Mouse (Mus musculus) megakaryocyte, adult 5-6 weeks (primary cell): Measurements from ENCODE around the gene Foxm1. TPM values are rescaled to one million over a fixed set of nuclear protein-coding genes. Genes with fewer than 3 reads are reported as not detected.
A peak's percentile ranks its signal among the peaks of the same experiment; 100 is the strongest.
"Not testable (repeated sequence)": the region's sequence is repeated elsewhere in the genome, so short reads cannot be mapped to it uniquely, and the experiment has no call there.

Experiments used
- ATAC-seq: 2 replicates; pipeline ENCODE4 v1.8.0; 2016; ENCODE audit warnings: mild to moderate bottlenecking, inconsistent platforms; ENCODE audit not compliant: poor library complexity, severe bottlenecking
- total RNA-seq, 2 experiments: library from RNA; stranded (forward) in 1 of 2; stranded (reverse) in 1 of 2; fragments of 153-499, 151-499 nt in 1 of 2; fragments of 221-1000, 200-1000 nt in 1 of 2; gene quantifications; 2 replicates each; pipeline versions ENCODE4 v1.2.3 to v1.2.4; 2015 to 2017

Gene Foxm1
- total RNA-seq, 2 experiments from 2014 or later = 26.2 to 69.8 TPM

DNA sequence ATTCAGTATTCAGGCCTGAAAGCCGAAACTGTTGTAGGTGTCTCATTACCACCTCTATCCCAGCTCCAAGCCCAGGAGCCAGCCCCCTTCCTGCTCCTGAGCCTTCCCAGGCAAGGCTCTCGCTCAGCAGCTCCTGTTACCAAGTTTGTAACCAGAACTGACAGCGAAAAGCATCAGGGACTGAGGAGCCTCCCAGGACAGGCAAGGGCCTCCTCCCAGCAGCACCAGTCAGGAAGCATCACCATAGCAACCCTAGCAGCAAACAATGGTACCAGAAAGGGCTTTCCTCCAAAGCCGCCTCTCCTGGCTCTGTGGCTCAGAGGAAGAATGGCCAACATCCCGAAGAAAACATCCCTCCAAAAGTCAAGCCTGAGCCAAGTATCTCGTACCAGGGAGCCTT, 12.4 kb downstream of the Foxm1 start, which contains the start of the genes Tex52 and Gm44596:
Tex52 (plus strand) TSS at position 265 of the 400 bp plus-strand sequence.
Gm44596 (plus strand) TSS at position 312 of the 400 bp plus-strand sequence.
- ATAC-seq = no peak

DNA sequence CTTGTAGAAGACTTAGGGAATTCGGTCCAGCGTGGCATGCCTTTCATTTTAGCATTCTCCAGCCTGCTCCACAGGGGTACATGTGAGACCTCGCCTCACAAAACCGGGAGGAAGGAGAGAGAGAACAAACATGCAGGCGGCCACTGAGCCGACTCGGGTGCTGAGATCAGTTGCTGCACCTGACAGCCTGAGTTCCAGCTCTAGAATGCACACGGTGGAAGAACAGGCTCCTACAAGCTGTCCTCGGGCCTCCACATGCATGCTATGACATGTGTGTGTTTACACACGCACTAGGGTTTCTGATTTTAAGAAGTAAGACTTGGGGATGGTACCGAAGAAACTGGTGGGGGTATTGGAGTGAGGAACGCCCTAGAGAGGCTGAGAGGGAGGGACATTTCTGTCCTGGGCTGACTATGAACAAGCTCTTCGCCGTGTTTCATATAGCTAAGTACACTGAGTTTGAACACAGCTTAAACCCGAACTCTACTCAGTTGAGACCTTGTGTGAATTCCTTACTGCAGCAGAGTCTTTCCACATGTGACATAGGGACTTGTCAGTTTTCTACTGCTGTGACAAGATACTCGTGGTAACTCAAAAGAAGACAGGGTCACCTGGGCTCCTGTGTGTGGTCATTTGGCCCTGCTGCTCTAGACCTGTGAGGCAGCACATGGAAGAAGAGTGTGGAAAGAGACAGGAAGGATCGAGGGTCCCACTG, 13.8 kb downstream of the Foxm1 start:
- no peak for ATAC-seq

DNA sequence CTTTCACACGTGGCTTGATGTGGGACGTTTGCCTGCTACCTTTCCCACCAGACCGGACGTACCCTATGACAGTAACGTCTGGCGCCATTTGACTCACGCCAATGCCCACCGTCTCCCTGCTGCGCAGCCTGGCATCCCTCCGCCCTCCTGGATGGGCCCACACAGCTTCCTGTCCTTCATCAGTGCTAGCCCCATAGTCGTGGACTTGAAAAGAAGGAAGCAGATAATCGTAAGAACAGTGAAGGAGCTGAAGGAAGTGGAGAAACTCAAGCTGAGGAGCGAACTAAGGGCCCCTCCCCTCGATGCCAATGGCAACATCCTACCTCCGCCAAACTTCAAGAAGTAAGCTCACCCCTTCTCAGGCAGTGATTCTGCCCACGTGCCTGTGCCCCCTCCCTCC, 16.9 kb downstream of the Foxm1 start:
- ATAC-seq = peak; percentile 73

DNA sequence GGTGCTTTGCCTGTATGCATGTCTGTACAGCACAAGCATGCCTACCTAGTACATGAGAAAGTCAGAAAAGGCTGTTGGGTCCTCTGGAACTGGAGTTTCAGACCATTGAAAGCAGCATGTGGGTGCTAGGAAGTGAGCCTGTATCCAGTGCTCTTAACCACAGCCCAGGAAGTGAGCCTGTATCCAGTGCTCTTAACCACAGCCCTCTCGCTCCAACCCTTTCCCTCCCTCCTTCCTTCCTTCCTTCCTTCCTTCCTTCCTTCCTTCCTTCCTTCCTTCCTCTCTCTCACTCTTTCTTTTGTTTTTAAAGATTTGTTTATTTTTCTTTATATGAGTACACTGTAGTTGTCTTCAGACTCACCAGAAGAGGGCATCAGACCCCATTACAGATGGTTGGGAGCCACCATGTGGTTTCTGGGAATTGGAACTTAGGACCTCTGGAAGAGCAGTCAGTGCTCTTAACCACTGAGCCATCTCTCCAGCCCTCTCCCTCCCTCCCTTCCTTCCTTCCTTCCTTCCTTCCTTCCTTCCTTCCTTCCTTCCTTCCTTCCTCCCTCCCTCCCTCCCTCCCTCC, 17.9 kb downstream of the Foxm1 start:
- not testable (repeated sequence) for ATAC-seq

DNA sequence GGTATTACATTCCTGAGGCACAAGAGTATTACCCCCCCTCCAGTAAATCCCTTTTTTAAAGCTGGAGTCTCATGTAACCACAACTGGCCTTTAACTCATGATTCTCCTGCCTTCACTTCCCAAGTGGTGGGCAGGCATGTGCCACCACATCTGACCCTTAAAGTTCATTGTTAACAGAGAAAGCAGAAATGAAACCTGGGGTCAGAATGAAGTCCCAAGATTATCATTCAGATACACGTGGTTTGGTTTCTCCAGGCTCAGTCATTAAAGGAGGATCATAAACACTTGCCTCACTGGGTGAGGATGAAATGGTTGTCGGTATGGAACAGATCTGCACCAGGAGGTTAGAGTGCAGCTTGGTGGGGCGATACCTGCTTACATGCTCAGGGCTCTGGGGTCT, 18.5 kb downstream of the Foxm1 start:
- ATAC-seq = peak; percentile 73

DNA sequence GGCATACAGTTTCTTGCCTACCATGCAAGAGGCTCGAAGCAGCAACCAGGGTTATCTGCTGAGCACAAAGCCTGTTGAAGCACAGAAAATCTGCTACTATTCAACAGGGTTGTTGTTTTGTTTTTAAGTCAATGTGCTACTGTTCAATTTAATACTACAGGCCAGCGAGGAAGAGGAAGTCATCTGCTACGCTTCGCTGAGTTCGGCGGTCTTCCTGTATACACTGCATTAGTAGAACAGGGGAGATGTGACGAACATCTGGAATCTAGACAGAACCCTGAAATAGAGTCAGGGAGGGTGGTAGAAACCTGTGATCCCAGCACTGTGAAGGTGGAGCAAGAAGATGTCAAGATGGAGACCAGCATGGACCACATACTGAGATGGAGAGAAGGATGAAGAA, 21.0 kb downstream of the Foxm1 start:
- ATAC-seq = no peak

DNA sequence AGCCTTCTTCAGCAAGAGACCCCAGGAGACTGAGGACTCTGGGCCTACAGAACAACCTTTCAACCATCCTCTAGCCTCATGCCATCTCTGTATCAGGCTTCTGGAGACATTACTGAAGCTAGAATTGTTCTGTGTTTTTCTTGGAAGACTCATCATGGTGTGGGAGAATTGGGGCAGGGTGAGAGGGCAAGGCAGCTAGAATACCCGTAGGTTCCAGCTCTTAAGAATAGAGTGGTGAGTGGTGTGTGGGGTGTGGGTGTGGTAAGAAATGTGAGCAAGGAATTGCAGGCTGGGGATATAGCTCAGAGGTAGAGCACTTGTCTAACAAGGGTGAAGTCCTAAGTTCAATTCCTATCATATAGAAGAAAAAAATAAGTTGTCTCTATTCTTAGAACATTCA, 22.3 kb downstream of the Foxm1 start:
- no peak for ATAC-seq

DNA sequence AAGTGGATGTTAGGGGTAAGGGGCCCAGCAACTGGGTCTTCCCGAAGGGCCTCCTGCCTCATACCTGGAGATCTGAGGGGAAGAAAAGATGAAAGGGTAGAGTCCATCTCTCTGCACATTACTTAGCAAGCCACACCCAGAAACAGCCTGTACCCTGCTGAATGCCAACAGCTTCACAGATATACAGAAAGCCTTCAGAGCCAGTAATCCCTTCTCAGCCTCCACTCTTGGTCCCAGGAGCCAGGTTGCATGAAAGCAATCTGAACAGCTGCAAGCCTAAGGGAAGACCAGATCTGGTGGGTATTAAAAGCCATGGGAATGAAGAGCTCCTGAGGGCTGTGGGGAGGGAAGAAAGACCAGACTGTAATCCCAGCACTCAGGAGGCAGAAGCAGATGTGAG, 26.4 kb downstream of the Foxm1 start:
- no peak for ATAC-seq

DNA sequence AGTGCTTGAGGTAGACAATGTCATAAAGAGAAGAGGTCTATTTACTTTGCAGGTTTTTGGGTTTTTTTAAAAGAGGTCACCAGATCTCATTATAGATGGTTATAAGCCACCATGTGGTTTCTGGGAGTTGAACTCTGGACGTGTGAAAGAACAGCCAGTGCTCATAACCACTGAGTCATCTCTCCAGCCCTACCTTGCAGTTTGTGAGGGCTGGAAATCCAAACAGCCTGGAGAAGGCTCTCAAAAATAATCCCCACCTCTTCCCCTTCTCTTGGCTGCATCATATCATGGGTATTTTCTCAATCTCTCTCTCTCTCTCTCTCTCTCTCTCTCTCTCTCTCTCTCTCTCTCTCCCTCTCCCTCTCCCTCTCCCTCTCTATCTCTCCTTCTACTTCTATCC, 27.9 kb downstream of the Foxm1 start:
- no peak for ATAC-seq

DNA sequence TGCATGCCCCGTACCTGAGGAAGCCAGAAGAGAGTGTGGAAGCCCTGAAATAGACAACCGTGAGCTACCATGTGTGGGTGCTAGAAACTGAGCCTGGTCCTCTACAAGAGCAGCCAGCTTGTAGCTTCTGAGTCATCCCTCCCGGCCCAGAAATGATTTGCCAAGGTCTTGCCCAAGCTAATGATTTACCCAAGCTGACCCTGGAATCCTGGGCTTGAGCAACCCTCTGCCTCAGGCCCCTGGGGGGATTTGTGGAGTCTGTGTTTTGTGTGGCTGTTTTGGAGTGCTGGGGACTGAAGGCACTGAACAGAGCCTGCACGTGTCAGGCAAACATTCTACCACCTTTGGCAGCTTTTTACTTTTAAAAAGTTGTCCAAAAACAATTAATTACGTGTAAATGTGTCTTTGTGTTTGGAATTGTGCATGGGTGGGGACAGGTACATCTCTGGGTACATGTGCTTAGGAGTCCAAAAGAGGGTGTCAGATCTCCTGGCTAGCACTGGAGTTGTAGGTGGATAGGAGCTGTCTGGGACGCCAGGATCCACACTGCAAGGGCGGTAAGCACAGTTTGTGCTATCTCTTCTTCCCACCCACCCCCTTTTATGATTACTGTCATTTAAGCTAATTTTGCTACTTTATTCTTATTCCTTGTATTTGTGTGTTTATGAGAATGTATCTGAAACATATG, 35.0 kb downstream of the Foxm1 start:
- ATAC-seq = no peak

DNA sequence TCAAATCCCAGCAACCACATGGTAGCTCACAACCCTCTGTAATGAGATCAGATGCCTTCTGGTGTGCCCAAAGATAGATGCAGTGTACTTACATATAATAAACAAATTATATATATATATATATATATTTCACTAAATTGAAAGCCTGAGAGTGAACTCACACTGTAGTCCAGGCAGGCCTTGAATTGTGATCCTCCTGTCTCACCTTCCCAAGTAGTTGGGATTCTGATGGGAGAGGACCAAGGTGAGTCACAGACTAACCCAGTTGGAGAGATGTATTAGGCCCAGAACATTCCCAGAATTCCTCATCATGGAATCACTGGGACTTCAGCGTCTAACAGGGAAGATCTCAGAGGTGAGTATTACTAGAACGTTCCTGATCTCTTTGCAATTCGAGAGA, 36.2 kb downstream of the Foxm1 start, which contains the start of gene Nrip2:
Nrip2 (plus strand) TSS at position 301 of the 400 bp plus-strand sequence.
- ATAC-seq = no peak

DNA sequence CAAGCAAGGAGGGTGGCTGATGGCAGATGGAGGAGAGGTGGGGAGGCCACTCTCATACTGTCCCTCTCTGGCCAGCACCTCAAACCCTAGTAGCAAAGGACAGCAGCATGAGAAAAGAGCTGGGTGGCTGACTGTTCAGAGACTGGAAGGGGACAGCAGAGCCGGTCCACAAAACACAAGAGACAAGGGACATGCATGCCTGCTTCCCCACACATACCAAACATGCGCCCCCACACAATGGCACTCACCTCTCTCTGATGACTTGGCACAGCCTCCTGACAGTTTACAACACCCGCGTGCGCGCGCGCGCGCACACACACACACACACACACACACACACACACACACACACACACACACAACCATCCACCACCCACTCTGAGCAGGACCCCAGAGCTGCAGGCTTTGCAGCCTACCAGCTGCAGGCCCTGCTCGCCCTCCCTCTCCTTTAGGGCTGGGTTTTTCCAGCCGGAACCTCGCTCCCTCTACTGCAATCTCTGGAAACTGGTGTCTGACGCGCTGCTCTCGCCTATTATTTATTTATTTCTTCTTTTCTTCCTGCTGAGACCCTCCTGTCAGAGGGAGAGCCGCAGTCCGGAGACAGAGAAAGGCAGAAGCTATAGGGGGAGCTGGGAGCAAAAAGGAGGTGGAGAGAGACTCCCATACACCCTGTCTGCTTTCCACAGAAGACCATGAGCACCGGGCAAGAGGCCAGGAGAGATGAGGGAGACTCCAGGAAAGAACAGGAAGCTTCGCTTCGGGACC, 36.8 kb downstream of the Foxm1 start:
- no peak for ATAC-seq

DNA sequence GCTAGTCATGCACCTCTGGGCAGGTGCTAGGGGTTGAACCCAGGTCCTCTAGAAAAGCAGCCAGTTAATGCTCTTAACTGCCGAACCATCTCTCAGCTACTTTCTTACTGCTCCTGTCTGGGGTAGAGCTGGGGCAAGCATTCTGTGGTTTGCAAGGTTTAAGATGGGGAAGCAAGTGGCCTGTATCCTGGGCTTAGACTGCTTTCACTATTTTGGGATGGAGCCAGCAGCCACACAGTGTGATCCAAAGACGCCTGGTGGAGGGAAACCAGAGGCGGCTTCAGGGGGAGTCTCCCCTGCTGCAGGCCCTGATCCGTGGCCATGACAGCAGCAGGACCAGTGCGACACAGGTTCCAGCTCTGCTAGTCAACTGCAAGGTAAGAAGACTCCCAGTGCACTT, 41.9 kb downstream of the Foxm1 start:
- no peak for ATAC-seq

DNA sequence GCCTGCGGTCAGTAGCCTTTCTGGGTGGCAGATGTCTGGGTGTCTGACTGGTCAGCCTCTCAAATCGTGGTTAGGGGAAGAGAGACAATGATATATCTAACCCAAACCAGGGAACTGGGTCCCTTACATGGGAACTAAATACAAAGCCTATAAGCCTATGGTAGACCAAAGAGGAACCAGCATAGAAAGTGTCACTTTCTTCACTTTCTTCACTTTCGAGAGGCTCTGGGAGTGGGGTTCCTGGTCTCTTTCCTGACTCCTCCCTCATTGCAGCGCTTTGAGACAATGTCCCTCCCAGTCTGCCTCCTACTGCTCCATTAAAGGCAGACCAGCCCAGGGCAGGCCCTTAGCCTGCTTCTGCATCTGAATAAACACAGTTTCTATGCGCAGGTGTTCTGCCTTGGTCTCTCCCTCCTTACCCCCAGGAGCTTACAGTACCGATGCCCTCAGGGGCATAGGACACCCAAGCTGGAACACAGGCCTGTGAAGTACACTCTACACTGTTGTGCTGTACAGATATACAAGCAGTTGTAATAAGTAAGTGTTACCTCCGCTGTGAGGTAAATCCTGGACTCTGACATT, 45.9 kb downstream of the Foxm1 start:
- peak; percentile 80 for ATAC-seq

DNA sequence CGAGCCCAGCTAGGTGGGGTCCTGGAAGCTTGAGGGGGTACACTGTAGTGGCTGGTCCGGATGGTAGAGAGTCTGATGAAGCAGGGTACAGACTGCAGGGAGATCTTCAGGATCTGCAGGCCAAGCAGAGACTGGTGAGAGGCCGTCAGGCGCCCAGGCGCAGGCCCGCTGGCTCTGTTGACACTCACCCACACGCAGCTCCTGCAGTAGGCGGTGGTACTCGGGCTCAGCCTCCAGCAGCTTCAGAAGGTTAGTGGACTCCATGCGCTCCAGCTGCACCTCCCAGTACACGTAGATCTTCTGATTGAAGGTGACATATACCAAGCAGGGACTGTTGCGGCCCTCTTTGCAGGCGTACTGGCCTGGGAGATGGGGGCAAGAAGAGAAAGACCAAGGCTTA, 47.5 kb downstream of the Foxm1 start:
- no peak for ATAC-seq

DNA sequence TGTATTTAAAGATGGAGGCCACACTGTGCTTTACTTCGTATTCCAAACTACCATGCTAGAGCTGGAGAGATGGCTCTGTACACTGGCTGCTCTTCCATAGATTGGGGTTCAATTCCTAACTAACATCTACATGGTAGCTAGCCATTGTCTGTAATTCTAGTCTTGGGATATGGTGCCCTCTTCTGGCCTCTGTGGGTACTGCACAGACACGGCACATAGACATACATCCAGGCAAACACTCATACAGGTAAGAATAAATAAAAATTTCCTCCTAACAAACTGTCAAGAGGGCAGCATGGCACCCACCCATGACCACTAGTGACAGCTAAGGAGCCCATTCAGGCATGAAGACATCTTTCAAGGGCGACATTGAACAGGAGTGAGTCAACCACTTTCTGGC, 48.3 kb downstream of the Foxm1 start:
- peak; percentile 64 for ATAC-seq

DNA sequence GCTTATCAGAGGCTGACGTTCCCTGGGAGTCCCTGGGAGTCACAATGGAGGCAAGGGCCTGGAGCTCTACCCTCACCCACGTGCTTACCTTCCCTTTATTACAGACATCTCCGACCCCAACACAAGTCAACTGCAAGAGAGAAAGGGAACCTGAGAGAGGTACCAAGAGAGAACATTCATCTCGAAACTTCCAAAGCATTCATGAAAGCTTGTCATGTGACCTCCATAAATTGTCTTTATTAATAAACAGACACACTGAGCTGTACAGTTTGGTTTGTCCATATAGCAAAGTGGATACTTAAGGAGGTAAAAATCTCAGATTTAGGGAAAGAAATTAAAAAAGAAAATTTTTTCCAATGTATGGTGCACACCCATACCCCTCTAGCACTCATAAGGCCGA, 53.4 kb downstream of the Foxm1 start:
- ATAC-seq = no peak

DNA sequence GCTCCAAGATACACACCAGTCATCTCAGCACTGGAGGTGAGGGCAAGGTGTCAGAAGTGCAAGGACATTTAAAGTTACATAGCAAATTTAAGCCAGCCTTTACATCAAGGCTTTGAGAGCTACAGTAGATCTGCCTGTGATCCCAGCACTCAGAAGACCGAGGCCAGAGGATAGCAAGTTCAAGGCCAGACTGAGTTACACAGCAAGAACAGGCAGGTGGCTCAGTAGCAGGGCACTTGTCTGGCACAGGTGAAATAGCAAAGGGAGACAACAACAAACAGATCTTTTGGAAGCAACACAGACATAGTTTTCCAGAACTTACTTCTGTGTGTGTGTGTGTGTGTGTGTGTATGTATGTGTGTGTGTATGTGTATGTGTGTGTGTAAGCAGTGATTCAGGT, 55.3 kb downstream of the Foxm1 start:
- ATAC-seq = no peak

DNA sequence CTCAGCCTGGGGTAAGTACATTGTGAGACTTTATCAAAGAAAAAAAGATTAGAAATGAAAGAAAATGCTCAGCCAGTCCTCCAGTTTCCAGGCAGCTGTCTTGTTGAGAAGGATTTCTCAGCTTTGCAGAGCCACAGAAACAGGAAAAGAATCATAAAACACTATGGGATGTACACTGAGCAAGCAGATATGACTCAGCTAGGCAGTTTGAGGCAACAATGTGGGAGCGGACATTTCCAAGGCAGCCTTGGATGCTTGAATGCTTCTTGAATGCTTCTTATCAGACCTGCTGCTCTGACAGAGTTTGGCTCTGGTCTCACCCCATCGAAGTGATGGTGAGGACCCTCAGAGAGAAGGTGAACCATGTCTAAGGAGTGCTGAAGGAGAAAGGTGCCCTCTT, 58.3 kb downstream of the Foxm1 start:
- ATAC-seq = no peak

DNA sequence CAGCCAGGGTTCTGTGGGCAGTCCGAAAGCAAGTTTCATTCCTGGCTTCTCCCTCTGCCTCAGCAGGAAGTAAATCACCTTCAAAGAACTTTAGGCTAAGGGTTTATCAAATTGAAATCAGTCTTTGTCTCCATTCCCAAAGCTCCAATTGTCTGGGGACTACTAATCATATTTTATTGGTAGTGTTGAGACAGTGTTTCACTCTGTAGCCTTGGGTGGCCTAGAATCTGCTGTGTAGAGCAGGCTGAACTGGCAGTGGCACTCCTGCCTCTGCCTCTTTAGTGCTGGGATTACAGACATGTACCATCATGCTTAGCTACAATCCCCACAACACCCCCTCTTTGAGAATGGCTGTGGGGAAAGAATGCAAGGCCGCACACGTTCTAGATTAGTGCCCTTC, 58.7 kb downstream of the Foxm1 start:
- ATAC-seq = no peak
